Mouse (Mus musculus) CH12.LX (cell line): ENCODE measurements around the gene Ggact. TPM values are rescaled to one million over a fixed set of nuclear protein-coding genes. Genes with fewer than 3 reads are reported as not detected.

ENCODE experiments used
- DNase-seq: peaks from one replicate; pipeline ENCODE4 v3.0.0-alpha.2; 2013; ENCODE audit errors: extremely low read depth
- H3K27ac ChIP-seq: 2 replicates; pipeline ENCODE4 v1.5.1; 2012; ENCODE audit warnings: low read depth, mild to moderate bottlenecking, control low read depth, moderate library complexity; ENCODE audit not compliant: insufficient read depth
- H3K27me3 ChIP-seq: replicated peaks from 2 replicates; pipeline ENCODE3; 2012; ENCODE audit warnings: inconsistent platforms
- H3K36me3 ChIP-seq, 2 experiments: replicated peaks in 1 of 2; 2 replicates each; pipeline versions ENCODE3 to v1.6.1; 2012; ENCODE audit warnings: inconsistent platforms in 1 of 2, low read length in 1 of 2, mild to moderate bottlenecking in 1 of 2, mixed read lengths in 1 of 2, moderate library complexity in 1 of 2; ENCODE audit not compliant: control insufficient read depth in 1 of 2, insufficient read depth in 1 of 2
- H3K4me1 ChIP-seq, 2 experiments: 2 replicates each; pipeline ENCODE4 v1.6.1; 2012; ENCODE audit warnings: inconsistent platforms in 1 of 2, moderate library complexity in 1 of 2; ENCODE audit not compliant: insufficient read depth in 2 of 2, control insufficient read depth in 1 of 2
- H3K4me2 ChIP-seq: 2 replicates; pipeline ENCODE4 v1.6.1; 2012; ENCODE audit warnings: low read depth, mild to moderate bottlenecking, control low read depth; ENCODE audit not compliant: poor library complexity, insufficient read depth, severe bottlenecking
- H3K4me3 ChIP-seq, 3 experiments: fragments of 150-350 bp in 1 of 3; sonication (generic) in 1 of 3; replicated peaks in 1 of 3; 2 replicates each; pipeline versions ENCODE3 to v1.5.1; 2011 to 2012; ENCODE audit warnings: low read depth in 2 of 3, low read length in 2 of 3, mild to moderate bottlenecking in 2 of 3, moderate library complexity in 2 of 3, control low read depth in 1 of 3, improper control_type of control experiment in 1 of 3, inconsistent platforms in 1 of 3, mixed read lengths in 1 of 3; ENCODE audit not compliant: poor library complexity in 1 of 3
- H3K79me2 ChIP-seq: replicated peaks from 2 replicates; pipeline ENCODE4 v1.6.1; 2012; ENCODE audit warnings: mild to moderate bottlenecking, moderate library complexity; ENCODE audit not compliant: control insufficient read depth, poor library complexity, insufficient read depth, severe bottlenecking; ENCODE audit errors: extremely low read depth
- H3K9ac ChIP-seq: 2 replicates; pipeline ENCODE4 v1.6.1; 2012; ENCODE audit warnings: low read depth, mild to moderate bottlenecking, control low read depth, moderate library complexity; ENCODE audit not compliant: insufficient read depth
- H3K9me3 ChIP-seq: replicated peaks from 2 replicates; pipeline ENCODE3; 2012; ENCODE audit warnings: low read length, inconsistent platforms, mixed read lengths
- BHLHE40 ChIP-seq: IDR thresholded peaks from 2 replicates; pipeline ENCODE4 v1.6.1; 2011; ENCODE audit warnings: mild to moderate bottlenecking, low read depth, low read length, improper control_type of control experiment
- CTCF ChIP-seq, 2 experiments: IDR thresholded peaks in 1 of 2; conservative IDR thresholded peaks in 1 of 2; 2 replicates each; pipeline ENCODE4 v1.5.1; 2011 to 2012; ENCODE audit warnings: low read depth in 2 of 2, low read length in 2 of 2, improper control_type of control experiment in 1 of 2, inconsistent platforms in 1 of 2, mild to moderate bottlenecking in 1 of 2, moderate library complexity in 1 of 2
- E2F4 ChIP-seq: IDR thresholded peaks from 2 replicates; pipeline ENCODE4 v1.6.1; 2011; ENCODE audit warnings: low read depth, low read length, improper control_type of control experiment; ENCODE audit not compliant: insufficient replicate concordance
- ELF1 ChIP-seq: IDR thresholded peaks from 2 replicates; pipeline ENCODE4 v1.6.1; 2014; ENCODE audit warnings: low read depth, mild to moderate bottlenecking, inconsistent platforms, low read length, improper control_type of control experiment
- ETS1 ChIP-seq: conservative IDR thresholded peaks from 2 replicates; pipeline ENCODE4 v1.6.1; 2012; ENCODE audit warnings: low read depth, mild to moderate bottlenecking, inconsistent platforms, low read length, improper control_type of control experiment, moderate library complexity
- IRF4 ChIP-seq: IDR thresholded peaks from 2 replicates; pipeline ENCODE4 v1.6.1; 2014; ENCODE audit warnings: low read depth, mild to moderate bottlenecking, inconsistent platforms, low read length, improper control_type of control experiment
- JUN ChIP-seq: IDR thresholded peaks from 2 replicates; pipeline ENCODE4 v1.6.1; 2011; ENCODE audit warnings: low read depth, mild to moderate bottlenecking, low read length, improper control_type of control experiment, moderate library complexity; ENCODE audit not compliant: insufficient read depth
- MAFK ChIP-seq: IDR thresholded peaks from 2 replicates; pipeline ENCODE4 v1.6.1; 2011; ENCODE audit warnings: low read length, improper control_type of control experiment; ENCODE audit not compliant: insufficient replicate concordance
- MAX ChIP-seq: IDR thresholded peaks from 2 replicates; pipeline ENCODE4 v1.6.1; 2011; ENCODE audit warnings: low read length, improper control_type of control experiment
- MAZ ChIP-seq: IDR thresholded peaks from 2 replicates; pipeline ENCODE4 v1.6.1; 2012; ENCODE audit warnings: low read depth, mild to moderate bottlenecking, inconsistent platforms, low read length, improper control_type of control experiment, moderate library complexity
- MEF2A ChIP-seq: IDR thresholded peaks from 2 replicates; pipeline ENCODE4 v1.6.1; 2014; ENCODE audit warnings: low read depth, mild to moderate bottlenecking, inconsistent platforms, low read length, improper control_type of control experiment, borderline replicate concordance
- MXI1 ChIP-seq: IDR thresholded peaks from 2 replicates; pipeline ENCODE4 v1.6.1; 2011; ENCODE audit warnings: mild to moderate bottlenecking, low read depth, low read length, improper control_type of control experiment
- NELFE ChIP-seq: IDR thresholded peaks from 2 replicates; pipeline ENCODE4 v1.6.1; 2011; ENCODE audit warnings: low read depth, low read length, improper control_type of control experiment
- NRF1 ChIP-seq: IDR thresholded peaks from 2 replicates; pipeline ENCODE4 v1.6.1; 2014; ENCODE audit warnings: low read depth, mild to moderate bottlenecking, inconsistent platforms, low read length, improper control_type of control experiment, moderate library complexity
- PAX5 ChIP-seq: IDR thresholded peaks from 2 replicates; pipeline ENCODE4 v1.6.1; 2012; ENCODE audit warnings: low read length, inconsistent platforms, mixed read lengths
- SIN3A ChIP-seq: IDR thresholded peaks from 2 replicates; pipeline ENCODE4 v1.6.1; 2012; ENCODE audit warnings: low read length, improper control_type of control experiment, inconsistent platforms
- TBP ChIP-seq: conservative IDR thresholded peaks from 2 replicates; pipeline ENCODE4 v1.6.1; 2011; ENCODE audit warnings: low read depth, low read length, improper control_type of control experiment
- USF2 ChIP-seq: conservative IDR thresholded peaks from 2 replicates; pipeline ENCODE4 v1.6.1; 2011; ENCODE audit warnings: low read depth, low read length, improper control_type of control experiment
- ZC3H11A ChIP-seq: IDR thresholded peaks from 2 replicates; pipeline ENCODE4 v1.6.1; 2012; ENCODE audit warnings: low read depth, mild to moderate bottlenecking, inconsistent platforms, low read length, improper control_type of control experiment
- ZMIZ1 ChIP-seq: IDR thresholded peaks from 2 replicates; pipeline ENCODE4 v1.6.1; 2012; ENCODE audit warnings: low read depth, mild to moderate bottlenecking, inconsistent platforms, low read length, improper control_type of control experiment
- ZNF384 ChIP-seq: IDR thresholded peaks from 2 replicates; pipeline ENCODE4 v1.6.1; 2012; ENCODE audit warnings: low read depth, low read length, improper control_type of control experiment, inconsistent platforms
- dilution Hi-C: fragments of 300-500 bp; cut with MboI; formaldehyde crosslinking; loops from 2 replicates; pipeline ENCODE4 v1.14.3; 2020; ENCODE audit warnings: low sequenced_read_pairs; ENCODE audit not compliant: extremely low pct_unique_long_range_greater_than_20kb, extremely low pct_ligation_motif_present
- in situ Hi-C: fragments of 300-500 bp; cut with MboI; formaldehyde crosslinking; loops from 3 replicates; pipeline ENCODE4 v1.14.3; 2019; ENCODE audit warnings: low sequenced_read_pairs, low pct_ligation_motif_present, low pct_unique_long_range_greater_than_20kb, mixed read lengths
- polyA plus RNA-seq: library from polyadenylated mRNA; unstranded; fragments of >175 nt; gene quantifications from 2 replicates; pipeline ENCODE4 v1.2.1, GENCODE M21; 2012; ENCODE audit warnings: low read depth; ENCODE audit not compliant: insufficient read length
- total RNA-seq, 2 experiments: library from RNA; depleted of rRNA; stranded (reverse); fragments of 300-350 nt in 1 of 2; fragments of >200 nt in 1 of 2; gene quantifications; 2 replicates each; pipeline ENCODE4 v1.2.3; 2012 to 2014

Gene Ggact
- total and polyA plus RNA-seq, 3 experiments = 30.6 to 40.3 (median 31.7) TPM

GRCm38 (mm10) chr14:122790111-122790510 is 123.4 kb downstream of the Ggact start (continued):
- no peak for TF ChIP-seq E2F4
- no peak for TF ChIP-seq PAX5
- TF ChIP-seq BHLHE40 = 0 out of 2 replicates have a peak, but pooled peaks have one; percentile 28
- no peak for TF ChIP-seq ZMIZ1
- TF ChIP-seq CTCF (conservative IDR thresholded peaks at IDR 0.05 in 1 of 2, IDR thresholded peaks at IDR 0.05 in 1 of 2; ENCODE audit: low read depth in 2 of 2, low read length in 2 of 2) = no peak
- no peak for TF ChIP-seq JUN
- no peak for TF ChIP-seq ZC3H11A
- no peak for TF ChIP-seq ELF1
- TF ChIP-seq TBP = no peak
- no peak for TF ChIP-seq MXI1
- no peak for TF ChIP-seq SIN3A
- no peak for TF ChIP-seq USF2
- TF ChIP-seq MAX = no peak
- no peak for TF ChIP-seq IRF4
- TF ChIP-seq MAFK = no peak
- no peak for TF ChIP-seq NELFE

- no peaks in the 10 kb centered on the region for H3K27me3 ChIP-seq
- no peaks in the 10 kb centered on the region for H3K79me2 ChIP-seq
- peak; percentile 10 for DNase-seq
- no peak overlapping the region for H3K4me2 ChIP-seq
- no peak for TF ChIP-seq PAX5
- TF ChIP-seq BHLHE40 = peak; percentile 47; the same call in 1 of the 2 replicates
- peak; percentile 24; the same call in 1 of the 2 replicates for TF ChIP-seq ETS1
- dilution Hi-C loops = no loop called here
- no peak overlapping the region for H3K27ac ChIP-seq
- H3K36me3 ChIP-seq = peaks cover 0 to 2% of the 10 kb centered on the region in 2 experiments
- in situ Hi-C loops = no loop called here
- H3K4me3 ChIP-seq = no peak overlapping the region
- H3K4me1 ChIP-seq = peaks cover 11 to 13% of the 10 kb centered on the region in 2 experiments
- no peaks in the 10 kb centered on the region for H3K9me3 ChIP-seq
- no peak overlapping the region; the same call in 1 of the 2 replicates for H3K9ac ChIP-seq
Observed at GRCm38 (mm10) chr14:122788199-122788598, 125.4 kb downstream of the Ggact start.

DNA sequence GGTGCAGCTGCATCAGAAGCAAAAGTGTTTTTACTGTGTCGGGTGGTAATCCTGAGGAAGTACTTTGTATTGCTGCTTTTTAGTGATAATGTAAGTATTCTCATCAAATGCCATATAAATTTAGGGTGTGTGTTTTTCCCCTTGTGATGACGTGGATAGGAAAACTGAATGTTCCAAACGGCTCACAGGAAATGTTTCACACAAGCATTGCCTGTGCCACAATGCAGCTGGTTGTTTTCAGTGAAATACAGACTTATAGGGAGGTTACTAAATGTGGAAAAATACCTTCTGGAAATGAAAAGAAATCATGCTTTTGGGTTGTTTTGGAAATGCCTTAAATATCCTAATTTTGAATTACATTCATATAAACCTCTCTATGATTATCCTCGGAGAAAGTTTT is 128.9 kb downstream of the Ggact start:
- peaks cover 6% of the 10 kb centered on the region in 2 experiments; a peak in 3 of 4 replicates for H3K4me1 ChIP-seq
- dilution Hi-C loops = no loop called here
- no peak overlapping the region for H3K27ac ChIP-seq
- no peak overlapping the region for H3K9ac ChIP-seq
- no peaks in the 10 kb centered on the region for H3K79me2 ChIP-seq
- no peak for DNase-seq
- in situ Hi-C loops = no loop called here
- H3K27me3 ChIP-seq = no peaks in the 10 kb centered on the region
- H3K4me2 ChIP-seq = no peak overlapping the region
- TF ChIP-seq NRF1 (no peak), MEF2A (no peak), MAZ (no peak), ZNF384 (no peak), ZC3H11A (no peak)
- H3K4me3 ChIP-seq = no peak overlapping the region
- no peaks in the 10 kb centered on the region for H3K36me3 ChIP-seq
- no peaks in the 10 kb centered on the region for H3K9me3 ChIP-seq
